Mouse (Mus musculus): Measurements from ENCODE around the gene Nkx2-1.

GRCm38 (mm10) chr12:56487046-56487445 lies 49.7 kb downstream of the Nkx2-1 start:
- TF ChIP-seq CTCF (IDR thresholded peaks at IDR 0.05) = no peak
- no peak for TF ChIP-seq EP300 (IDR thresholded peaks at IDR 0.05)
